Mouse (Mus musculus): Measurements from ENCODE around the gene Rftn1.

GRCm38 (mm10) chr17:49959021-49959420 lies 231.5 kb downstream of the Rftn1 start:
- no peak for TF ChIP-seq CTCF (IDR thresholded peaks at IDR 0.05; ENCODE audit: borderline replicate concordance, insufficient read depth, low read depth, low read length)
- no peak for TF ChIP-seq POLR2A (IDR thresholded peaks at IDR 0.05; ENCODE audit: borderline replicate concordance, insufficient read depth, low read length)
